Mouse (Mus musculus): ENCODE data around the gene Zmynd8. TPM values are rescaled to one million over a fixed set of nuclear protein-coding genes. Genes with fewer than 3 reads are reported as not detected.
A peak's percentile ranks its signal among the peaks of the same experiment; 100 is the strongest.

Gene Zmynd8
- polyA plus RNA-seq, 1 experiment from 2014 or later = 45.3 TPM

DNA sequence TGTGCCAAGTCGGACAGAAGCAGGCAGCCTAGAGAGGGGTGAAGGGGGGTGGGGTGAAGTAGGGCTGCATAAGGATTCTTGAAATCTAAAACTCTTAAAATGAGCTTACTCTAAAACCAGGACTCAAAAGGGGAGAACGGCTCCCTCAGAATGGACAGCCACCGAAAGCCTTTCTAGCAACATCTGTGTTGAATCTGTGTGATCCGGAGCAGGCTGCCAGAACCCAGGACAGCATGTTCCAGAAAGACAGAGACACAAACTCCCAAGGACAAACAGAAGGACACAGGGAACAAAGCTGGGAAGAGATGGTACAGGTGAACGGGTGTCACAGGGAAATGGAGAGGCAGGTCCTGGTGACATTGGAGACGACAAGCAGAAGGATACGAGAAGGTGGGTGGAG, 25.6 kb downstream of the Zmynd8 start:
- Histone ChIP-seq H3K27ac (ENCODE audit: low read length) (peak overlapping the region; percentile 94; the same call in 1 of the 2 replicates), H3K4me2 (ENCODE audit: low read depth, low read length) (no peak overlapping the region), H3K9ac (ENCODE audit: low read length) (no peak overlapping the region), H3K36me3 (ENCODE audit: control insufficient read depth, insufficient read depth, low read length) (no peaks in the 10 kb centered on the region), H3K27me3 (ENCODE audit: control insufficient read depth, insufficient read depth, low read length) (no peaks in the 10 kb centered on the region), H3K9me3 (replicated peaks; ENCODE audit: control insufficient read depth, low read length) (no peaks in the 10 kb centered on the region), H3K4me1 (ENCODE audit: control insufficient read depth, insufficient read depth, low read length) (peaks cover 77% of the 10 kb centered on the region), H3K4me3 (replicated peaks; ENCODE audit: low read length) (no peak overlapping the region)
- ATAC-seq (ENCODE audit: insufficient read depth, low FRiP score) = no peak
- WGBS = 69% methylated on average over 7 of the region's 7 CpGs

DNA sequence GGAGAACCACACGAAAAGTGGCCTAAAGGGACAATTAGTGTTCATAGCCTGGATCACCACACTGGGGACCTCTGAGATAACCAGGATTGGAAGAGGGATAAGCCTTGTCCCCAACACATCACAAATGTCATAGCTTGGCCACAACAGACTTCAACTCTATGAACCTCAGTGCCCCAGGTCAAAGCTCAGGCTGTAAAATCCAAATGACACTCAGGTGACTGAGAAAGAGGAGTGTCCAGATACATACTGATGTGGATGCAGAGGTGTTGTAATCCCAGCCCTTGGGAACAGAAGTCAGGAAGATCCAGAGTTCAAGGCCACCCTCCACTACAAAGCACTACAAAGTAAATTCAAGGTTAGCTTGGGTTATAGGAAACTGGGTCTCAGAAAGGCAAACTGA, 29.6 kb downstream of the Zmynd8 start:
- WGBS = 74% methylated on average over 1 of the region's 1 CpGs

DNA sequence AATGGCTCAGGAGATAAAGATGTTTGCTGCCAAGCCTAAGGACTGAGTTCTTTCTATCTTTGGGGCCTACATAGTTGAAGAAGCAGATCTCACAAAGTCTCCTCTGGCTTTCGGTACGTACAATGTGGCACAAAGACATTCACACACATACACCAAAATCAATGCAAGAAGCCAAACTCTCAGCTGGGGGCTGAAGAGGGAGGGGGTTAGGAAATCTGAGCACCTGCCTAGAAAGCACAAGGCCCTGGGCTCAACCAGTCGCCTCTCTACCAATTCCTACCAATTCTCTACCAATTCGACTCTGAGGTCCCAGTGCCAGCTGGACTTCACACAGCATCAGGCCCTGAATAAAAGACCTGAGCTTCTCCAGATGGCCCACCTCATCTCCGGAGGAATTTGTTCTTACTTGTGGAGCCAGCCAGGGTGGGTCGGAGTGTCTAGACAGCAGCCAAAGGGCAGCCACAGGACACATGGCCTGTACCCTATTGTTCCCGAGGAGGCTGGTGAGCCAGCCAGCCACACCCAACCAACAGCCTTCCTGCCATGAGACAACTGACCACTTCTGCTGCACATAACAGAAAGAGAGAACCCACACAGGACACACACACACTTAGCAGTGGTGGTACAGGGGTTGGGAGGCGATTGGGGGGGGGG, 30.2 kb downstream of the Zmynd8 start:
- Histone ChIP-seq H3K9ac (ENCODE audit: low read length) (0 out of 2 replicates have a peak overlapping the region, but pooled peaks have one; percentile 26), H3K9me3 (replicated peaks; ENCODE audit: control insufficient read depth, low read length) (no peaks in the 10 kb centered on the region), H3K36me3 (ENCODE audit: control insufficient read depth, insufficient read depth, low read length) (no peaks in the 10 kb centered on the region), H3K4me1 (ENCODE audit: control insufficient read depth, insufficient read depth, low read length) (peaks cover 58% of the 10 kb centered on the region), H3K27me3 (ENCODE audit: control insufficient read depth, insufficient read depth, low read length) (no peaks in the 10 kb centered on the region), H3K4me2 (ENCODE audit: low read depth, low read length) (no peak overlapping the region), H3K27ac (ENCODE audit: low read length) (peak overlapping the region; percentile 70), H3K4me3 (replicated peaks; ENCODE audit: low read length) (no peak overlapping the region)
- WGBS = 55% methylated on average over 8 of the region's 8 CpGs
- peak; percentile 31 for ATAC-seq (ENCODE audit: insufficient read depth, low FRiP score)

More for the DNA sequence above, 29.6 kb downstream of the Zmynd8 start:
- H3K4me3 ChIP-seq (replicated peaks; ENCODE audit: low read length) = no peak overlapping the region
- peaks cover 60% of the 10 kb centered on the region for H3K4me1 ChIP-seq (ENCODE audit: control insufficient read depth, insufficient read depth, low read length)
- no peaks in the 10 kb centered on the region for H3K27me3 ChIP-seq (ENCODE audit: control insufficient read depth, insufficient read depth, low read length)
- peak overlapping the region; percentile 21 for H3K27ac ChIP-seq (ENCODE audit: low read length)
- 0 out of 2 replicates have a peak overlapping the region, but pooled peaks have one; percentile 26 for H3K9ac ChIP-seq (ENCODE audit: low read length)
- no peak for ATAC-seq (ENCODE audit: insufficient read depth, low FRiP score)
- H3K9me3 ChIP-seq (replicated peaks; ENCODE audit: control insufficient read depth, low read length) = no peaks in the 10 kb centered on the region
- no peak overlapping the region for H3K4me2 ChIP-seq (ENCODE audit: low read depth, low read length)
- no peaks in the 10 kb centered on the region for H3K36me3 ChIP-seq (ENCODE audit: control insufficient read depth, insufficient read depth, low read length)

DNA sequence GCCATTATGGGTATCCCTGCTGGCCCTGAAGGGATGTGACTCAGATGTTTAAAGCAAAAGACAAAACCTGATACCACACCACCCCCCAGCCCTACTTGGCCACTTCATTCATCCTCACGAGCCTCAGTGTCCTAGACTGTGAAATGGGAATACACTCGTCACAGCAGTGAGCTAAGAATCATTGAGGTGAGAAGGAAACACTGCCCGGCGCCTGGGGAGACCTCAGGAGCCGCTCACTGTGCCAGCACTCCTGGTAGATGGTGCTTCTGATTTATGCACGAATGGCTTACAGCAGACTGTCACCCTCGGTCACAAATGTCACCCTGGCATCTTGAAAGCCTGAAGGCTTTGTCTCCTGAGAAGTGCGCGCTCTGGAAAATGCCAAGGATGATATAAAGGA, 31.3 kb downstream of the Zmynd8 start:
- H3K9ac ChIP-seq (ENCODE audit: low read length) = peak overlapping the region; percentile 15
- H3K4me1 ChIP-seq (ENCODE audit: control insufficient read depth, insufficient read depth, low read length) = peaks cover 47% of the 10 kb centered on the region
- WGBS = 85% methylated on average over 9 of the region's 9 CpGs

DNA sequence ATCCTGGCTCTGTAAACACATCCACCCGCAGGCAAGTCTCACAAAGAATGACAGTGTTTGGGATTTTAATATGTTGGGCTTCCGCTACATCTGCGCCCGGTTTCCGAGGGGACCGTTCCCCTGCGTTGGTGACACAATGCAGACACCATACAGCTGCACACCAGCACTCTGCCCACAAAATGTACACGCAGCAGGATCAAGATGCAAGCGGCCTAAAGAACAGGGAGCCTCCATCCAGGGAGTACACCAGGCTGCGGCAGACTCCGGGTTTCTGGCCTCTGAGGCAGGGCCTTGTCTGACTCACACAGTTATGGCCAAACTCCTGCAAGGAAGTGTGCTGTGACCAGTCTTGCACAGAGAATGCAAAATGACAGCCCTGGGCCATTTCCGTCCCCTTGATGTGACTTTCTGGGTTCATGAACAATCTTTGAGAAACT, 31.8 kb downstream of the Zmynd8 start:
- H3K27ac ChIP-seq (ENCODE audit: low read length) = peak overlapping the region; percentile 70
- H3K4me3 ChIP-seq (replicated peaks; ENCODE audit: low read length) = no peak overlapping the region
- WGBS = 39% methylated on average over 12 of the region's 12 CpGs
- peaks cover 50% of the 10 kb centered on the region for H3K4me1 ChIP-seq (ENCODE audit: control insufficient read depth, insufficient read depth, low read length)
- no peaks in the 10 kb centered on the region for H3K36me3 ChIP-seq (ENCODE audit: control insufficient read depth, insufficient read depth, low read length)
- no peaks in the 10 kb centered on the region for H3K9me3 ChIP-seq (replicated peaks; ENCODE audit: control insufficient read depth, low read length)
- no peaks in the 10 kb centered on the region for H3K27me3 ChIP-seq (ENCODE audit: control insufficient read depth, insufficient read depth, low read length)
- no peak for ATAC-seq (ENCODE audit: insufficient read depth, low FRiP score)
- no peak overlapping the region for H3K4me2 ChIP-seq (ENCODE audit: low read depth, low read length)
- peak overlapping the region; percentile 15 for H3K9ac ChIP-seq (ENCODE audit: low read length)

More for the DNA sequence above, 31.3 kb downstream of the Zmynd8 start:
- H3K27ac ChIP-seq (ENCODE audit: low read length) = peak overlapping the region; percentile 70
- no peak overlapping the region for H3K4me3 ChIP-seq (replicated peaks; ENCODE audit: low read length)
- no peak for ATAC-seq (ENCODE audit: insufficient read depth, low FRiP score)
- H3K9me3 ChIP-seq (replicated peaks; ENCODE audit: control insufficient read depth, low read length) = no peaks in the 10 kb centered on the region
- no peaks in the 10 kb centered on the region for H3K36me3 ChIP-seq (ENCODE audit: control insufficient read depth, insufficient read depth, low read length)
- no peaks in the 10 kb centered on the region for H3K27me3 ChIP-seq (ENCODE audit: control insufficient read depth, insufficient read depth, low read length)
- H3K4me2 ChIP-seq (ENCODE audit: low read depth, low read length) = no peak overlapping the region

GRCm38 (mm10) chr2:165866412-165866811, 32.4 kb downstream of the Zmynd8 start:
- Histone ChIP-seq H3K4me3 (replicated peaks; ENCODE audit: low read length) (no peak overlapping the region), H3K36me3 (ENCODE audit: control insufficient read depth, insufficient read depth, low read length) (no peaks in the 10 kb centered on the region), H3K27ac (ENCODE audit: low read length) (peak overlapping the region; percentile 70), H3K9ac (ENCODE audit: low read length) (peak overlapping the region; percentile 46; the same call in 1 of the 2 replicates), H3K4me2 (ENCODE audit: low read depth, low read length) (no peak overlapping the region), H3K27me3 (ENCODE audit: control insufficient read depth, insufficient read depth, low read length) (no peaks in the 10 kb centered on the region), H3K9me3 (replicated peaks; ENCODE audit: control insufficient read depth, low read length) (no peaks in the 10 kb centered on the region), H3K4me1 (ENCODE audit: control insufficient read depth, insufficient read depth, low read length) (peaks cover 51% of the 10 kb centered on the region)
- ATAC-seq (ENCODE audit: insufficient read depth, low FRiP score) = no peak
- 56% methylated on average over 8 of the region's 8 CpGs for WGBS

- Histone ChIP-seq H3K4me2 (ENCODE audit: low read depth, low read length) (no peak overlapping the region), H3K4me3 (replicated peaks; ENCODE audit: low read length) (no peak overlapping the region), H3K9ac (ENCODE audit: low read length) (0 out of 2 replicates have a peak overlapping the region, but pooled peaks have one; percentile 29), H3K4me1 (ENCODE audit: control insufficient read depth, insufficient read depth, low read length) (peaks cover 53% of the 10 kb centered on the region), H3K27me3 (ENCODE audit: control insufficient read depth, insufficient read depth, low read length) (no peaks in the 10 kb centered on the region), H3K27ac (ENCODE audit: low read length) (no peak overlapping the region), H3K36me3 (ENCODE audit: control insufficient read depth, insufficient read depth, low read length) (no peaks in the 10 kb centered on the region), H3K9me3 (replicated peaks; ENCODE audit: control insufficient read depth, low read length) (no peaks in the 10 kb centered on the region)
- WGBS = 53% methylated on average over 3 of the region's 3 CpGs
- ATAC-seq (ENCODE audit: insufficient read depth, low FRiP score) = no peak
These were observed 34.0 kb downstream of the Zmynd8 start for GRCm38 (mm10) chr2:165864769-165865168.

DNA sequence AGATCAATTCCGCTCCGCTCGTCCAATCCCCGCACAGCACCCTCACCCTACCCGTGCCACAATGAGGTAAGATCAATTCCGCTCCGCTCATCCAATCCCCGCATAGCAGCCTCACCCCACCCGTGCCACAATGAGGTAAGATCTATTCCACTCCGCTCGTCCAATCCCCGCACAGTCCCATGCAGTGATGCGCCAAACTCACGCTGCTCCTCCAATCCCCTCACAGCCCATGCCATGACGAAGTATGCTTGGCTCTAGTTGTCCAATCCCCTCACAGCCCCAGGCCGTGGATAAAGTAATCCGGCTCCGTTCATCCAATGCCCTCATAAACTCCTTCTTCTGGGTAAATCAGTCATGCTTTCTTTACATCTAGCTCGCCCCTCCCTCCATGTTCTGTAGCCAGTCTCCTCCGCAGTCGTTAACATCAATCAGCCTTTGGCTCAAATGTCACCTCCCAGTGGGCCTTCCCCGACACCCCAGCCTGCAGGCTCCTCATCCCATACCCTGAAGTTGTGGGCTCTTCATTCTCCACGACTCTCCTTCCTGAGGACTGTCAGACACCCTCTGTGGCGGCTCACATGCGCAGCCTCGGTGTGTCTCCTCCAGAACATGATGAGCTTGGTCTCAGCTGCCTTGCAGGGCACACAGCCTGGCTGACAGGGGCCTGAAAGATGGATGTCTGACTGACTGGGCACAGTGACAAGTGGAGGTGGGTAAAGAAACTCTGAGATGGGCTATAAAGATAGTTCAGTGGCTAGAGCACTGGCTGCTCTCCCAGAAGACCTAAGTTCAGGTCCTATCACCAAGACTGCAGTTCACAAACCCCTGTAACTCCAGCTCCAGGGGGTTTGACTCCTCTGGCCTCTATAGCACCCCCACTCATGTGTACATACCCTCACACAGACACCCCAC, 36.9 kb downstream of the Zmynd8 start:
- peak overlapping the region; percentile 27; the same call in 1 of the 2 replicates for H3K27ac ChIP-seq (ENCODE audit: low read length)
- H3K27me3 ChIP-seq (ENCODE audit: control insufficient read depth, insufficient read depth, low read length) = no peaks in the 10 kb centered on the region
- no peak overlapping the region; the same call in 1 of the 2 replicates for H3K9ac ChIP-seq (ENCODE audit: low read length)
- WGBS = 81% methylated on average over 26 of the region's 26 CpGs
- H3K4me3 ChIP-seq (replicated peaks; ENCODE audit: low read length) = no peak overlapping the region
- no peaks in the 10 kb centered on the region for H3K9me3 ChIP-seq (replicated peaks; ENCODE audit: control insufficient read depth, low read length)
- no peak for ATAC-seq (ENCODE audit: insufficient read depth, low FRiP score)
- no peaks in the 10 kb centered on the region for H3K36me3 ChIP-seq (ENCODE audit: control insufficient read depth, insufficient read depth, low read length)
- peaks cover 53% of the 10 kb centered on the region for H3K4me1 ChIP-seq (ENCODE audit: control insufficient read depth, insufficient read depth, low read length)
- H3K4me2 ChIP-seq (ENCODE audit: low read depth, low read length) = no peak overlapping the region
